Mouse (Mus musculus) left cerebral cortex, postnatal 10 days (tissue): ENCODE results near the gene Ipp. TPM values are rescaled to one million over a fixed set of nuclear protein-coding genes. Genes with fewer than 3 reads are reported as not detected.
A peak's percentile ranks its signal among the peaks of the same experiment; 100 is the strongest.

ENCODE experiments used
- DNase-seq, 2 experiments: peaks; one replicate each; pipeline ENCODE4 v3.0.0; 2021 to 2022; ENCODE audit warnings: low spot score in 2 of 2, mixed read lengths in 1 of 2; ENCODE audit errors: extremely low spot score in 1 of 2
- intact Hi-C: fragments of 180-260 bp; cut with DNase I; formaldehyde crosslinking; loops from one replicate; pipeline ENCODE4 v1.15.1; 2025
- total RNA-seq, 2 experiments: library from RNA; stranded (reverse); gene quantifications; 2 replicates each; pipeline ENCODE4 v1.2.3; 2021

Gene Ipp
- total RNA-seq, 2 experiments from 2014 or later: 17.4 to 18.9 TPM

DNA sequence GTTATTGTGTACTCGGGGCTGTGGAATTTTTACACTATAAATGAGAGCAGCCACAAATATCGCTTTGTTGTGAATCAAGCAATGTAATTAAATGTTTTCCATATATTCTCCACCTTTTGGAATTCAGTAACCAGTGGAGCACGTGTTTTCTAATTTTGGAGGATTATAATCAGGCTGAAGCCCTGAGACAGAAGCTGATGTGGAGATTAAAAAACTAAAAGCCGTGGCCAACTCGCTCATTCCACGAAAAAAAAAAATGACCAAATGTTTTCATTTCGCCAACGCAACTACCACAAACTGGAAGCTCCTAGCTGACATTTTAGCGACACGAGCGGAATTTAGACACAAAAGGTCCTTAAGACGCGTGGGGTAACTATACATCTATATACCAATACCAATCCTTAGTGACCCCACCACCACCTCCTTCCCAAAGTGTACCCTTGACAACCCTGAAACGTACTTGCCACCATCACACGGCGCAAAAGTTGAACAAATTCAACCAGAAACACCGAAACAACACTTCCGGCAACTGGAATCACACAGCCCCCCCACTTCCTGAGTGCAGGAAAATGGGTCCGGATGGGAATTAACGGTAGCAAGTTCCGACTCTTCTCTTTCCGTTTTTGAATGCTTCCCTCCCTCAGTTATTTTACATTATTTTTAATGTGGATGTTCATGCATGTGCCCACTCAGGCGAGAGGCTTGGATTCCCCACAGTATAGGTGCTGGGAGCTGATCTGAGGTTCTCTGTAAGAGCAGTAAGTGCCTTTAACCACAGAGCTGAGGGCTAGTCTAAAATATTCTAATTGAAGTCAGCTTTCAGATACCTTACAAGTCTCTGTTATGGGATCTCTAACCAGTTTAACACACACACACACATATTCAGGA, 48.3 kb downstream of the Ipp start, which contains the start of gene Tmem69:
Gene Tmem69, minus strand, starts transcription at position 524 of the 888 bp plus-strand sequence.
- intact Hi-C loops: no loop called here
- DNase-seq: peak; percentile 77 to 82

DNA sequence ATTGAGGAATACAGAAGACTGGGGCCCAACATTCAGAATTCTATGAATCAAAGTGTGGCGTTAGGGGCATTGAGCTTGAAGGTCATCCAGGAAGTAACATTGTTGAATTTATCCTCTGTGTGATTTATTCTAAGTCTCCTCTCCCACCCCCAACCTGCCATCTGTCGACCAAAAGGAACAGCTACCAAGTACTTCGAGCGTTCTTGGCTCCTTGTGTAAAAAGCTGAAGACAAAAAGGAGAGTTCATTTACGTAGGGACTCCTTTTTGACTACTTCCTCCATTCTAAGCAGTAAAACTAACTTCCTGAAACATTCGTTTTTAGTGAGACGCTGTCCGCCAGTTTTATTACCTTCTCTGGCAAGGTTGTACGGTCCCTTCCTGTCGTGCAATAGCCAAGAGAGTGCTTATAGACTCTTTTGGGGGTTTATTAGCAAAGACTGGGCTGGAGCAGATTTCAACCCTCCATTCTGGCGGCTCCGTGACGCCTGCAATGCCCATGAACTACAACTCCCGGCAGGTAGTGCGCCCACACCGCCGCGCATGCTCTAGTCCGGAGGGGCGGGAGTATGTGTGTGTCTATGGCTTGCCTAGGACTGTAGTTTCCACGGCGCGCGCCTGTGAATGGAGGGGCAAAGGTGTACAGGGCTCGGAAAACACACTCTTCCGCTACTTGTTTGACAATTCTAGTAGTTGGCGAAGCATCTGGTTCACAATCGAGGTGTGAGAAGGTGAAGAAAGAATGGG, 49.4 kb downstream of the Ipp start:
- intact Hi-C loops: no loop called here
- DNase-seq: peak; percentile 92 to 96

DNA sequence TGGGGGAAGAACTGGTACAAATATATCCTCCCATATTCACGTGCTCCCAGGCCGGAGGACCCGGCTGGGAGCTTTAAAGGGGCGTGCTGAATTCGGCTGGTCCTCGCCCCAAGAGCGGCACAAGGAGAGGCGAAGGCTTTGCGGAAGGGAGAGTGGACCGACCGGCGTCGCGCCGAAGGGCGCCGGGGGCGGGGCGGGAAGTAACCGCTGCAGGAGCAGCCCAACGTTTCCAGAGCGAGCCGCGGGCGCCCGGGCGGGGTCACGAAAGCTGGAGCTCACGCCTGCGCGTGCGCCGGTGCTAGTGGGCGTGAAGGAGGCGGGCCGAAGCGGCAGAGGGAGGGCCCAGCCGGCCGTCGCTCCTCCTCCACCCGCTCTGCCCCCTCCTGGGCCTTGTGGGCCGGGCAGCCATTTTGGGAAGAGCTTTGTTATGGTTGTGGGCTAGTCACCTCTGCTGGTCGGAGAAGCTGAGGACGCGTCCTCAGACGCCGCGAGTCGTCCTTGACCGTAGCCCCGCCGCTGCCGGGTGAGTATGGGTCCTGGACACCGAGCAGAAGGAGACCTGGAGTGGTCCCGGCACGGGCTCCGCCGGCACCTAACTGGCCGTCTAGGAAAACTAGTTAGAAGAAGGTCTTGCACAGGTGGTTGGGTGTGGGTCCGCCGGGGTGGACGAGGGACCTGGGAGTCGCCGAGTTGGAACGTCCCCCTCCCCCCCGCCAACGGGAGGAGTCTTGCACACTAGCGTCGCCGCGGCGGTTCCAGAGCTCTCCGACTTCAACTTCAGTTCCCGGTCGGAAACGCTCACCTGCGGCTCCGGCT, 50.2 kb downstream of the Ipp start, which contains the start of gene Gpbp1l1:
Gene Gpbp1l1, plus strand, starts transcription at position 353 of the 816 bp plus-strand sequence.
- peak; percentile 96 to 98 for DNase-seq
- intact Hi-C loops: no loop called here

- intact Hi-C loops: no loop called here
- DNase-seq: peak in 1 of 2 experiments; percentile 15
Observed at GRCm38 (mm10) chr4:116558151-116558882, 51.0 kb downstream of the Ipp start.

Other genes starting within 250 kb of the Ipp start
- gene Mast2, start 43.4 kb upstream of the Ipp start, total RNA-seq: 100 to 1,000 TPM; 106 to 119 TPM
- gene Tmem69, start 48.4 kb downstream of the Ipp start, total RNA-seq: 10 to 100 TPM; 10.9 to 12.6 TPM
- 10 to 100 TPM; 25.3 to 28.0 TPM for gene Gpbp1l1, start 50.1 kb downstream of the Ipp start, total RNA-seq
- gene Ccdc17, start 89.1 kb downstream of the Ipp start, total RNA-seq: 1 to 10 TPM; 3.5 to 3.9 TPM
- gene Nasp, start 120.4 kb downstream of the Ipp start, total RNA-seq: 10 to 100 TPM; 74.7 to 78.1 TPM
- 100 to 1,000 TPM; 594 to 625 TPM for gene Akr1a1, start 144.1 kb downstream of the Ipp start, total RNA-seq
- 100 to 1,000 TPM; 173 to 197 TPM for gene Prdx1, start 178.0 kb downstream of the Ipp start, total RNA-seq
- gene Mmachc, start 200.9 kb downstream of the Ipp start, total RNA-seq: 10 to 100 TPM; 15.4 to 16.8 TPM
- 1 to 10 TPM; 3.2 to 3.3 TPM for gene Ccdc163, start 201.0 kb downstream of the Ipp start, total RNA-seq
- gene Tesk2, start 213.4 kb downstream of the Ipp start, total RNA-seq: 1 to 10 TPM; 1.9 to 2.6 TPM